Mouse (Mus musculus) small intestine, adult 2 months (tissue): ENCODE results near the gene Fggy.

Experiments used
- CTCF ChIP-seq: fragments of 200-500 bp; IDR thresholded peaks from 2 replicates; pipeline ENCODE4 v1.5.1; 2012; ENCODE audit warnings: low read depth, mild to moderate bottlenecking, control low read depth, inconsistent platforms, low read length, moderate library complexity, mixed read lengths; ENCODE audit not compliant: insufficient replicate concordance, insufficient read length; ENCODE audit errors: extremely low read depth
- POLR2A ChIP-seq: fragments of 200-500 bp; IDR thresholded peaks from 2 replicates; pipeline ENCODE4 v1.6.1; 2012; ENCODE audit warnings: low read depth, mild to moderate bottlenecking, control low read depth, inconsistent platforms, low read length, moderate library complexity

- TF ChIP-seq CTCF (no peak), POLR2A (no peak)
These were observed 292.2 kb downstream of the Fggy start for GRCm38 (mm10) chr4:95849497-95849896.
